Mouse (Mus musculus) intestine, embryonic 14.5 days (tissue): ENCODE data around the gene Eno1. TPM values are rescaled to one million over a fixed set of nuclear protein-coding genes. Genes with fewer than 3 reads are reported as not detected.
A peak's percentile ranks its signal among the peaks of the same experiment; 100 is the strongest.

ENCODE experiments used
- ATAC-seq: fragments of 200-750 bp; cut with Nextera tagmentation; replicated peaks from 2 replicates; pipeline ENCODE4 v1.8.0; 2017; ENCODE audit warnings: low read depth, moderate number of reproducible peaks, moderate TSS enrichment, moderate library complexity; ENCODE audit not compliant: low FRiP score, low TSS enrichment
- DNase-seq: peaks from one replicate; pipeline ENCODE4 v3.0.0-alpha.2; 2018; ENCODE audit warnings: low spot score
- H3K27ac ChIP-seq: fragments of 300-500 bp; sonication (generic); 2 replicates; pipeline ENCODE4 v1.5.1; 2014; ENCODE audit warnings: low read depth, mild to moderate bottlenecking, control low read depth
- H3K27me3 ChIP-seq: fragments of 300-500 bp; sonication (generic); replicated peaks from 2 replicates; pipeline ENCODE4 v1.6.1; 2014; ENCODE audit warnings: low read length, control low read depth; ENCODE audit not compliant: control insufficient read depth, insufficient read depth
- H3K36me3 ChIP-seq: fragments of 300-500 bp; sonication (generic); 2 replicates; pipeline ENCODE4 v1.6.1; 2014; ENCODE audit warnings: low read length, control low read depth; ENCODE audit not compliant: control insufficient read depth, insufficient read depth
- H3K4me1 ChIP-seq: fragments of 300-500 bp; sonication (generic); replicated peaks from 2 replicates; pipeline ENCODE4 v1.6.1; 2014; ENCODE audit warnings: low read length, control low read depth, mixed read lengths; ENCODE audit not compliant: control insufficient read depth, insufficient read depth
- H3K4me2 ChIP-seq: fragments of 300-500 bp; sonication (generic); 2 replicates; pipeline ENCODE4 v1.6.1; 2014; ENCODE audit warnings: low read length
- H3K4me3 ChIP-seq: fragments of 300-500 bp; sonication (generic); 2 replicates; pipeline ENCODE4 v1.5.1; 2014; ENCODE audit warnings: low read depth, low read length, control low read depth, mixed read lengths
- H3K9ac ChIP-seq: fragments of 300-500 bp; sonication (generic); 2 replicates; pipeline ENCODE4 v1.6.1; 2014; ENCODE audit warnings: mild to moderate bottlenecking, low read length
- H3K9me3 ChIP-seq: fragments of 300-500 bp; sonication (generic); 2 replicates; pipeline ENCODE4 v1.6.1; 2016; ENCODE audit warnings: low read length, control low read depth; ENCODE audit not compliant: control insufficient read depth
- WGBS: fragments of 180-500 bp; shearing (Covaris S2); extraction: QIAGEN DNeasy Blood & Tissue Kit; methylation state at CpG from one replicate; pipeline ENCODE4 v1.1.7; 2014; 5-methylcytosine and 5-hydroxymethylcytosine counted together
- polyA plus RNA-seq: library from polyadenylated mRNA; unstranded; fragments of >200 nt; fragmentation: Nextera tagmentation; extraction: Ambion mirVana; gene quantifications from 2 replicates; pipeline ENCODE4 v1.2.1, GENCODE M21; 2014

The Eno1 gene
- polyA plus RNA-seq, 1 experiment from 2014 or later: 1,939 TPM

DNA sequence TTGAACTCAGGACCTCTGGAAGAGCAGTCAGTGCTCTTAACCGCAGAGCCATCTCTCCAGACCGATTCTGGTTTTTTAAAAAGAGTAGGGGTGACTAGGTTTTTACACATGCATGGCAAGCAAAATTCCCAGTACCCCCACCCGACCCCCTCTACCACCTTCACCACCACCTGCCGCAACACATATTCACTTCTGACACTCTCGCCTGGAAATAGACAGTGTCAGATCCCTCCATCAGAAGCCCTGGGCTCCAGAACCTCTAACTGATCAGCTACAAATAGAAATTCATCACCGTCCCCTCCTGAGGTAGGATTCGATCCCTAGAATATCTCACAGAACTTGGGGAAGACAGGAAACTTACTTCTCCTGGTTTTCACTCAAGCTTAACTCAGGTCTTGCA lies 23.1 kb downstream of the Eno1 start:
- no peak overlapping the region for H3K4me3 ChIP-seq
- H3K4me1 ChIP-seq: peaks cover 11% of the 10 kb centered on the region
- WGBS: 93% methylated on average over 7 of the region's 7 CpGs
- H3K9me3 ChIP-seq: no peaks in the 10 kb centered on the region
- H3K4me2 ChIP-seq: no peak overlapping the region
- DNase-seq (no peak), ATAC-seq (no peak)
- H3K27me3 ChIP-seq: no peaks in the 10 kb centered on the region
- no peak overlapping the region for H3K27ac ChIP-seq
- H3K9ac ChIP-seq: no peak overlapping the region
- no peaks in the 10 kb centered on the region for H3K36me3 ChIP-seq

GRCm38 (mm10) chr4:150260111-150260510 lies 23.6 kb downstream of the Eno1 start:
- Histone ChIP-seq H3K9ac (no peak overlapping the region), H3K4me3 (no peak overlapping the region), H3K27ac (no peak overlapping the region), H3K4me1 (peaks cover 11% of the 10 kb centered on the region), H3K9me3 (no peaks in the 10 kb centered on the region), H3K36me3 (no peaks in the 10 kb centered on the region), H3K4me2 (no peak overlapping the region), H3K27me3 (no peaks in the 10 kb centered on the region)
- DNase-seq (no peak), ATAC-seq (no peak)
- 64% methylated on average over 7 of the region's 7 CpGs for WGBS

DNA sequence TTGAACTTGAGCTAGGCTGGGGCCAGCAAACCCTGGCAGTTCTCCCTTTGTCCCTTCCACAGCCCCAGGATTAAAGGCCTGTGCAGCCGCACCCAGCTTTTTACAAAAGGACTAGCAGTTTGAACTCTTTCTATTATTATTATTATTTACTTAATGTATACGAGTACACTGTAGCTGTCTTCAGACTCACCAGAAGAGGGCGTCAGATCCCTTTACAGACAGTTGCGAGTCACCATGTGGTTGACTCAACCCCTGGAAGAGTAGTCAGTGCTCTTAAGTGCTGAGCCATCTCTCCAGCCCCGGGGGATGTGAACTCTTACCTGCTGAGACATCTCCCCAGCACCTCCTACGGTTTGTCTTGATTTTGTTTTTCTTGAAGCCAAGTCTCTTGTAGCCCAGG lies 24.2 kb downstream of the Eno1 start:
- no peak overlapping the region for H3K9ac ChIP-seq
- ATAC-seq (no peak), DNase-seq (no peak)
- H3K4me1 ChIP-seq: peaks cover 11% of the 10 kb centered on the region
- no peak overlapping the region for H3K4me3 ChIP-seq
- H3K27me3 ChIP-seq: no peaks in the 10 kb centered on the region
- H3K4me2 ChIP-seq: no peak overlapping the region
- H3K9me3 ChIP-seq: no peaks in the 10 kb centered on the region
- no peaks in the 10 kb centered on the region for H3K36me3 ChIP-seq
- no peak overlapping the region for H3K27ac ChIP-seq
- WGBS: 41% methylated on average over 6 of the region's 6 CpGs

GRCm38 (mm10) chr4:150262301-150262700 lies 25.8 kb downstream of the Eno1 start:
- Histone ChIP-seq H3K4me1 (peaks cover 11% of the 10 kb centered on the region), H3K9me3 (no peaks in the 10 kb centered on the region), H3K4me3 (no peak overlapping the region), H3K36me3 (no peaks in the 10 kb centered on the region), H3K27ac (no peak overlapping the region), H3K4me2 (no peak overlapping the region), H3K27me3 (no peaks in the 10 kb centered on the region), H3K9ac (no peak overlapping the region)
- ATAC-seq (no peak), DNase-seq (no peak)
- 74% methylated on average over 8 of the region's 8 CpGs for WGBS

- H3K36me3 ChIP-seq: no peaks in the 10 kb centered on the region
- WGBS: 61% methylated on average over 7 of the region's 7 CpGs
These were observed 28.4 kb downstream of the Eno1 start for GRCm38 (mm10) chr4:150264903-150265302.

DNA sequence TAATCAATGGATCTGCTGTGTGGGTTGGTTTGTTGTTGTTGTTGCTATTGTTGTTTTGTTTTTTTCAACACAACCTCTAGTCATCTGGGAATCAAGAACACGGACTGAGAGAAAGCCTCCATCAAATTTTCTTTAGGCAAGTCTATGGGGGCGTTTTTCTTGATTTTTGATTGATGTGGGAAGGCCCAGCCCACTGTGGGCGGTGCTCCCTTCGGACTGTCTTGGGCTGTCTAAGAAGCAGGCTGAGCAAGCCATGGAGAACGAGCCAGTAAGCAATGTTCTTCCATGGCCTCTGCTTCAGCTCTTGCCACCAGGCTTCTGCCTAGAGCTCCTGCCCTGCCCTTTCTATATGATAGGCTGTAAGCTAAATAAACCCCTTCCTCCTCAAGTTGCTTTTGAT lies 28.9 kb downstream of the Eno1 start:
- Histone ChIP-seq H3K4me3 (no peak overlapping the region), H3K27ac (no peak overlapping the region), H3K4me1 (peaks cover 11% of the 10 kb centered on the region; the same call in 1 of the 2 replicates), H3K9ac (no peak overlapping the region), H3K36me3 (no peaks in the 10 kb centered on the region), H3K9me3 (no peaks in the 10 kb centered on the region), H3K4me2 (no peak overlapping the region), H3K27me3 (no peaks in the 10 kb centered on the region)
- WGBS: 78% methylated on average over 5 of the region's 5 CpGs
- no peak for DNase-seq
- ATAC-seq: no peak

More at GRCm38 (mm10) chr4:150264903-150265302, 28.4 kb downstream of the Eno1 start:
- ATAC-seq (no peak), DNase-seq (no peak)
- no peak overlapping the region for H3K4me3 ChIP-seq
- no peak overlapping the region for H3K4me2 ChIP-seq
- H3K27ac ChIP-seq: no peak overlapping the region
- no peaks in the 10 kb centered on the region for H3K9me3 ChIP-seq
- no peak overlapping the region for H3K9ac ChIP-seq
- H3K27me3 ChIP-seq: no peaks in the 10 kb centered on the region
- peaks cover 9% of the 10 kb centered on the region; the same call in 1 of the 2 replicates for H3K4me1 ChIP-seq

- H3K4me3 ChIP-seq: no peak overlapping the region
- H3K27me3 ChIP-seq: no peaks in the 10 kb centered on the region
- no peak for ATAC-seq
- H3K9ac ChIP-seq: no peak overlapping the region
- peaks cover 11% of the 10 kb centered on the region; the same call in 1 of the 2 replicates for H3K4me1 ChIP-seq
- no peaks in the 10 kb centered on the region for H3K9me3 ChIP-seq
- no peak overlapping the region for H3K27ac ChIP-seq
- H3K36me3 ChIP-seq: no peaks in the 10 kb centered on the region
- WGBS: 70% methylated on average over 21 of the region's 21 CpGs
- DNase-seq: no peak
- H3K4me2 ChIP-seq: no peak overlapping the region
These were observed 30.2 kb downstream of the Eno1 start for GRCm38 (mm10) chr4:150266655-150267223.

DNA sequence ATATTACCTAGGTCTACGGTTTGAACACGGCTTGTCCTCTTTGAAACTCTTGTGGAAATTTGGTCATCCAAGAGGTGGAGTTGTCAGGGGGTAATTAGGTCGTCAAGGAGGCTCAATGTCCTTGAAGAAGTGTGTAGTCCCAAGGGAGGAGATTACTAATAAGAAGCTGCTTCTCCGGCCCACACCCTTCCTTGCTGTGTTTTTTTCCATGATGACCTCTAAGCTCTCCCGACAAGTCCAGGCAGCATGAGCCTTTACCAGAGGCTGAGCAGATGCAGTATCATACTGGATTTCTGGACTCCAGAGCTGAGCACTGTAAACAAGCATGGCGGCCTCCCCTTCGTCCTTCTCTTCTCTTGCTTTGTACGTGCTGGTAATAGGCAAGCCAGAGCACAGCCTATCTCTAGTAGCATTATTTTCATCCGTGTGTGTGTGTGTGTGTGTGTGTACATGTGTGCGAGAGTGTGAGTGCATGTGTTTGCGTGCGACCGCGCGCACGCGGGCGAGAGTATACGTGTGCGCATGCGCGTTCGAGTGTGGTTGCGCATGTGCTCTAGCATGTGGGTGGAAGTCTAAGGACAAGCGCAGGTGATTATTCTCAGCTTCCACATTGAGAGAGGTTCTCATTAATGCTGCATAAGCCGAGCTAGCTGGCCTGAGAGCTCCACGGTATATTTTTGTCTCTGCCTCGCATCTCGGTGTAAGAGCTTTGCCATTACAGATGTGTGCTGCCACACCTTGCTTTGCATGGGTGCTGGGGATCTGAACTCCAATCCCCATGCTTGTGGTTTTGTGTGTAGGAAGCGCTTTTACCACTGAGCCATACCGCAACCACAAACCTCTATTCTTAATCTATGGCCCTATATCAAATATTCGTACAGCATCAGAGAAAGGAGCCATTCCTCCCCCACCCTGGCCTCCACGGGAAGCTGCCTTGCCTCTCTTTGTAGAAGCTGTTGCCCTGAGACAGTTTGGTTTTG lies 32.4 kb downstream of the Eno1 start:
- peak overlapping the region; percentile 5; the same call in 1 of the 2 replicates for H3K27ac ChIP-seq
- H3K9ac ChIP-seq: no peak overlapping the region
- no peak for ATAC-seq
- H3K4me2 ChIP-seq: no peak overlapping the region
- no peaks in the 10 kb centered on the region for H3K9me3 ChIP-seq
- H3K27me3 ChIP-seq: no peaks in the 10 kb centered on the region
- H3K36me3 ChIP-seq: no peaks in the 10 kb centered on the region
- peaks cover 26% of the 10 kb centered on the region for H3K4me1 ChIP-seq
- no peak overlapping the region for H3K4me3 ChIP-seq
- DNase-seq: no peak
- 83% methylated on average over 33 of the region's 33 CpGs for WGBS
